Mouse (Mus musculus): ENCODE measurements around the gene Spns1. TPM values are rescaled to one million over a fixed set of nuclear protein-coding genes. Genes with fewer than 3 reads are reported as not detected.
A peak's percentile ranks its signal among the peaks of the same experiment; 100 is the strongest.

The Spns1 gene
- polyA plus RNA-seq, 1 experiment from 2014 or later = 92.6 TPM

DNA sequence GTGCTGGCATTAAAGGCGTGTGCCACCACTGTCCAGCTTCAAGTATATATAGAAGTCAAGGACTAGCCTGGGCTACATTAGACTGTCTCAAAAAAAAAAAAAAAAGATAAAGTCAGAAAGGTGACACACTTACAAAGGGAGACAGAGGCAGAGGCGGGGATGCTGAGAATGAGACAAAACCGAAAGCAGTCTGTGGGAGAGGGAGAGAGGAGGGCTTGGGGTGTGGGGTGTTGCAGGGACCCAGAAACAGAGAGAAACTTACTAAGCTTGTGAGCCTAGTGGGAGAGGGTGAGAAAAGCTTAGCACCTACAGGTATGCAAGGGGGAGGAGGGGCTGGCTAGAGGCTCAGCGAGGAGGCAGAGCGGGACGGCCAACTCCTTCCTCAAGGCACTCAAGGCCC lies 19.4 kb downstream of the Spns1 start:
- H3K9me3 ChIP-seq (replicated peaks; ENCODE audit: control insufficient read depth, low read length, poor library complexity, severe bottlenecking) = no peaks in the 10 kb centered on the region
- H3K27ac ChIP-seq (ENCODE audit: low read length) = no peak overlapping the region
- no peak overlapping the region for H3K4me3 ChIP-seq (ENCODE audit: low read depth, low read length)
- H3K4me2 ChIP-seq (ENCODE audit: low read length) = no peak overlapping the region
- H3K36me3 ChIP-seq (ENCODE audit: control insufficient read depth, insufficient read depth, low read length) = no peaks in the 10 kb centered on the region
- WGBS = 84% methylated on average over 6 of the region's 6 CpGs
- H3K4me1 ChIP-seq (ENCODE audit: control insufficient read depth, insufficient read depth, low read length) = peaks cover 10% of the 10 kb centered on the region
- ATAC-seq = no peak
- H3K27me3 ChIP-seq (ENCODE audit: control insufficient read depth, insufficient read depth, low read depth, low read length) = no peaks in the 10 kb centered on the region
- no peak overlapping the region for H3K9ac ChIP-seq (ENCODE audit: low read depth, low read length)

DNA sequence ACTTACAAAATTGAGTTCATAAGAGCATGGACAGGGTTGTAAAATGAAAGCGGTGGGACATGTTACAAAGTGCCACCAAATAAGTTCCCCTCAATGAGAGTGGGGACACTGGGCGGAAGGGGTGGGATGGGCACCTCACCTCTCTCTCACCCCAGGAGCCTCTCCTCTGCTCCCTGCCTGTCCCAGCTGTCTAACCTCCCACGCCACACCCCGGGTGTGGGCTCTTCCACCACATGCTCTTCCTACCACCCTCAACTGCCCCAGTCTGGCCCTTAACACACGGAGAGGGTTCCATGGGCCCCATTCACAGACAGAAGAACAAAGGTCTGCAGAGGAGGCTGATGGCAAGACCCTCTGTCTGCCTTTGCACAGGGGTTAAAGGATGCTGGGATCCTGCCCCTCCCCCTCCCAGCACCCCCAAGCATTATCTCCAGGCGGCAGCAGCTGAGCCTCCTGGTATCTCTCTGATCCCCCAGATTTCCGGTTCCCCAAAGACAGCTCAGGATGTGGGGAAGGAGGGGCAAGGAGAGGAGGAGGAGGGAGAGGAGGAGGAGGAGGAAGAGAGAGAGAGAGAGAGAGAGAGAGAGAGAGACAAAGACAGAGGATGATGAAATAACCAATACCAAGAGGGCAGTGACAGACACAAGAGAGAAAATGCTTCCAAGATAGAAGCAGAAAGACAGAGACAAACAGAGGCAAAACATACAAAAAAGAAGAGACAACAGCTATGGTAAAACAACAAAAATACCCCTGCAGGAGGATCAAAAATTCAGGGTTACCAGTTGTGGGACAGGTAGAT lies 20.3 kb downstream of the Spns1 start:
- Histone ChIP-seq H3K27ac (ENCODE audit: low read length) (no peak overlapping the region), H3K36me3 (ENCODE audit: control insufficient read depth, insufficient read depth, low read length) (no peaks in the 10 kb centered on the region), H3K4me3 (ENCODE audit: low read depth, low read length) (no peak overlapping the region), H3K27me3 (ENCODE audit: control insufficient read depth, insufficient read depth, low read depth, low read length) (no peaks in the 10 kb centered on the region), H3K4me2 (ENCODE audit: low read length) (no peak overlapping the region), H3K9ac (ENCODE audit: low read depth, low read length) (no peak overlapping the region), H3K9me3 (replicated peaks; ENCODE audit: control insufficient read depth, low read length, poor library complexity, severe bottlenecking) (no peaks in the 10 kb centered on the region), H3K4me1 (ENCODE audit: control insufficient read depth, insufficient read depth, low read length) (peaks cover 10% of the 10 kb centered on the region)
- WGBS = 48% methylated on average over 7 of the region's 7 CpGs
- ATAC-seq = no peak

DNA sequence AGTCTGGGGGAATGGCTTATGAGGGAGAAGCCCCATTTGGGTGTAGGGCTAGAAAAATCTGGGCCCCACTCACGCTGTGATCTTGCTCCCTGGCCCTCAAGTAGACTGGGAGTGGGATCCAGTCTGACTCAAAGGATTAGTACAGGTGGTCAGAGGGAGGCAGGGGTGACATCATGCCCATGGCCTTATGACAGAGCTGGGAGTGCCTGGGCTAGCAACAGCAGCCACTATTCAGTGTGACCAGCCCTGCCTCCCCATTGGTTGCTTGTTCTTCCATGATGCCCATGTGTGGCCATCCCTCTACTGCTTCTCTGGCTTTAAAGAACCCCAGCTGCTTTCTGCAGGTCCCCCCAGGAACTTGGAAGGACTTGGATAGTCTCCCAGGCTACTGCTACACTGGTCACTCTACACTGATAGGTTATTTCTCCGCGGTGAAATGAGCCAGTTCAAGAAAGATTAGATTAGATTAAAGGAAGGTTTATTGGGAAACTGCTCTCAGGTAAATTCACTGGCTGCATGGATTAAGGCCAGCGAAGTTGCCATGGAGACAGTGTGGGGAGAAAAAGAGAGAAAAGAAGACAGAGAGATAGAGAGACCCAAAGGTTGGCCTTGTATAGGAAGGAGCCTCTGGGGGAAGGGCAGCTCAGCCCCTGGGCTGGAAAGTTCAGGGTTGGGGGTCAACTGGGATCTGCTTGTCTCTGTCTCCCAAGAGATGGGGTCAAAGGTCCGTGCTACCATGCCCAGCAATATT lies 21.2 kb downstream of the Spns1 start:
- H3K4me2 ChIP-seq (ENCODE audit: low read length) = no peak overlapping the region
- H3K4me3 ChIP-seq (ENCODE audit: low read depth, low read length) = no peak overlapping the region
- WGBS = 50% methylated on average over 5 of the region's 5 CpGs
- no peaks in the 10 kb centered on the region for H3K9me3 ChIP-seq (replicated peaks; ENCODE audit: control insufficient read depth, low read length, poor library complexity, severe bottlenecking)
- peak overlapping the region; percentile 50 for H3K27ac ChIP-seq (ENCODE audit: low read length)
- H3K27me3 ChIP-seq (ENCODE audit: control insufficient read depth, insufficient read depth, low read depth, low read length) = no peaks in the 10 kb centered on the region
- 0 out of 2 replicates have a peak overlapping the region, but pooled peaks have one; percentile 20 for H3K9ac ChIP-seq (ENCODE audit: low read depth, low read length)
- peak; percentile 54; the same call in 1 of the 2 replicates for ATAC-seq
- no peaks in the 10 kb centered on the region for H3K36me3 ChIP-seq (ENCODE audit: control insufficient read depth, insufficient read depth, low read length)
- peaks cover 10% of the 10 kb centered on the region for H3K4me1 ChIP-seq (ENCODE audit: control insufficient read depth, insufficient read depth, low read length)

DNA sequence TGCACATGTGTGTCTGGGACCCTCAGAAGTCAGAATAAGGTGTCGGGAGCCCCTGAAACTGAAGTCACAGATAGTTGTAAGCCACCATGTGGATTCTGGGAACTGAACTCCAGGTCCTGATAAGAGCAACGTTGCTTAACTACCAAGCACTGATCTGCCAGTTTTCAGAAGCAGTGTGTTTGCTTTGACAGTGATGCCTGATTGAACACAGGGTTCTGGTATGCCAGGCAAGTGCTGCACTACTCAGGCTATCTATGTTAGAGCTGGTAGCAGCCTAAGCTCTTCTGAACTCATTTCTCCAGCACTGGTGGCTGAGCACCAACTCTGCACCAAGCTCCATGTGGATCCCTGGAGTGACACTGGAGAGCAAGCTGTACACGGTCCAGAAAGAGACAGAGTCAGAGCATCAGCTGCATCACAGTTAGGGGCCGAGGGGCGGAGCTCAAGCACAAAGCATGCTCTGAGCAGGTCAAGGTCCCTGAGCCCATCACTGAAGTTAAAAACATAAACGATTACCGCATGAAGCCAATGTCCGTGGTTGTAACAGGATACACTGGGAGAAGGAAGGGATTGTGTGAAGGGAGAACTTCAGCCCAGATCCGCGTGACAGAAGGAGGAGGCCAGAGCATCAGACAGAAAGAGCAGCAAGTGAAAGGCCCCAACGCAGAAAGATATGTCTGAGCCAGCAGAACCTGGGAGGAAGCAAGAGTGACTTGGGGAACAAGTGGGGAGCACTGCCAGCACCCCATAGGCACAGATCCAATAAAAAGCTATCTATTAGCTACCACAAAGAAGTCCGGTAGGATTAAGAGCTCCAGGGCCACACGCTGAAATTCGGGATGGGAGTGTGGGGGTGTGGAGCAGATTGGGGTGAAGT lies 22.3 kb downstream of the Spns1 start:
- H3K27me3 ChIP-seq (ENCODE audit: control insufficient read depth, insufficient read depth, low read depth, low read length) = no peaks in the 10 kb centered on the region
- WGBS = 50% methylated on average over 14 of the region's 14 CpGs
- H3K9me3 ChIP-seq (replicated peaks; ENCODE audit: control insufficient read depth, low read length, poor library complexity, severe bottlenecking) = no peaks in the 10 kb centered on the region
- H3K9ac ChIP-seq (ENCODE audit: low read depth, low read length) = no peak overlapping the region
- no peaks in the 10 kb centered on the region for H3K36me3 ChIP-seq (ENCODE audit: control insufficient read depth, insufficient read depth, low read length)
- no peak for ATAC-seq
- no peak overlapping the region for H3K27ac ChIP-seq (ENCODE audit: low read length)
- no peak overlapping the region for H3K4me3 ChIP-seq (ENCODE audit: low read depth, low read length)
- peaks cover 10% of the 10 kb centered on the region for H3K4me1 ChIP-seq (ENCODE audit: control insufficient read depth, insufficient read depth, low read length)
- no peak overlapping the region for H3K4me2 ChIP-seq (ENCODE audit: low read length)

DNA sequence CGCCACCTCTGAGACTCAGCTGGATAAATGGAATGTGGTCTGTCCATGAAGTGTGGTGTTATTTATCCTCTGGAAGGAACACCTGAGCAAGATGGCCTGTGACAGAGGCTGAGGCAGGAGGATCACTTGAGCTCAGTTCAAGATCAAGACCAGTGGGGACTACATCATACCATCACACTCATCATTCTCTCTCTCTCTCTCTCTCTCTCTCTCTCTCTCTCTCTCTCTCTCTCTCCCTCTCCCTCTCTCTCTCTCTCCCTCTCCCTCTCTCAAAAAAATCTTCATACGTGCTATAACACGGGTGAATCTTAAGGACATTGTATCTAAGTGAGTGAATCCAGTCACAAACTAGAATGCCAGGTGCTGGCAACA lies 23.3 kb downstream of the Spns1 start:
- Histone ChIP-seq H3K4me2 (ENCODE audit: low read length) (no peak overlapping the region), H3K9ac (ENCODE audit: low read depth, low read length) (no peak overlapping the region), H3K27ac (ENCODE audit: low read length) (no peak overlapping the region), H3K4me3 (ENCODE audit: low read depth, low read length) (no peak overlapping the region), H3K9me3 (replicated peaks; ENCODE audit: control insufficient read depth, low read length, poor library complexity, severe bottlenecking) (no peaks in the 10 kb centered on the region), H3K4me1 (ENCODE audit: control insufficient read depth, insufficient read depth, low read length) (peaks cover 10% of the 10 kb centered on the region), H3K36me3 (ENCODE audit: control insufficient read depth, insufficient read depth, low read length) (no peaks in the 10 kb centered on the region), H3K27me3 (ENCODE audit: control insufficient read depth, insufficient read depth, low read depth, low read length) (no peaks in the 10 kb centered on the region)
- ATAC-seq = no peak
- 81% methylated on average over 3 of the region's 3 CpGs for WGBS

DNA sequence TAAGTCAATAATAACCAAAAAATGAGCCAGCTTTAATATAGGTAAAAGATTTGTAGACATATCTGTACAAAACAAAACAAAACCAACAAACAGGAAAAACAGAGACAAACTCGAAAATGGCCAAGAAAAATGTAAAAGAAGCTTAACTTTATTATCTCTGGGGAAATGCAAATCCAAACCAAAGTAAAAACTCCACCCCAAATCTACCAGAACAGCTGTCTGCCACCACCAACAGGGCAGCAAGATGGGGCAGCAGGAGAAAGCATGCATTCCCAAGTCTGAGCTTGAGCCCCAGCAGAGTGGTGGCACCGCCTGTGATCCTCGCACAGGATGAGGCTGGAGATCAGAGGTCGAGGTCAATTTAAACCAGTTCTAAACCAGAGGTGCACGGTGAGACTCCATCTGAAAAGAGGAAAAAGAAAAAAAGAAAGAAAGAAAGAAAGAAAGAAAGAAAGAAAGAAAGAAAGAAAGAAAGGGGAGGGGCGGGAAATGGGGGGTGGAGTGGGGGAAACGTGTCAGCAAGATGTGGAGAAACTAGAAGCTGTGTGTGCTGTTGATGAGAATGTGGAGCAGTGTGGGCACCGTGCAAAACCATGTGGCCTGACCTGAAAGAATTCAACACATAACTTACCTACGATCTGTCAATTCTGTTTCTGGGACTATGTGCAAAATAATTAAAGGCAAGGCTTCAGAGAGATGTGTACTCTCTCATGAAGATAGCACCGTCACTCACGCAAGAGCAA lies 23.8 kb downstream of the Spns1 start:
- no peak overlapping the region for H3K4me2 ChIP-seq (ENCODE audit: low read length)
- H3K9ac ChIP-seq (ENCODE audit: low read depth, low read length) = no peak overlapping the region
- no peaks in the 10 kb centered on the region for H3K36me3 ChIP-seq (ENCODE audit: control insufficient read depth, insufficient read depth, low read length)
- 69% methylated on average over 11 of the region's 11 CpGs for WGBS
- no peak overlapping the region for H3K27ac ChIP-seq (ENCODE audit: low read length)
- peaks cover 10% of the 10 kb centered on the region for H3K4me1 ChIP-seq (ENCODE audit: control insufficient read depth, insufficient read depth, low read length)
- no peaks in the 10 kb centered on the region for H3K27me3 ChIP-seq (ENCODE audit: control insufficient read depth, insufficient read depth, low read depth, low read length)
- no peak for ATAC-seq
- no peaks in the 10 kb centered on the region for H3K9me3 ChIP-seq (replicated peaks; ENCODE audit: control insufficient read depth, low read length, poor library complexity, severe bottlenecking)
- no peak overlapping the region for H3K4me3 ChIP-seq (ENCODE audit: low read depth, low read length)

DNA sequence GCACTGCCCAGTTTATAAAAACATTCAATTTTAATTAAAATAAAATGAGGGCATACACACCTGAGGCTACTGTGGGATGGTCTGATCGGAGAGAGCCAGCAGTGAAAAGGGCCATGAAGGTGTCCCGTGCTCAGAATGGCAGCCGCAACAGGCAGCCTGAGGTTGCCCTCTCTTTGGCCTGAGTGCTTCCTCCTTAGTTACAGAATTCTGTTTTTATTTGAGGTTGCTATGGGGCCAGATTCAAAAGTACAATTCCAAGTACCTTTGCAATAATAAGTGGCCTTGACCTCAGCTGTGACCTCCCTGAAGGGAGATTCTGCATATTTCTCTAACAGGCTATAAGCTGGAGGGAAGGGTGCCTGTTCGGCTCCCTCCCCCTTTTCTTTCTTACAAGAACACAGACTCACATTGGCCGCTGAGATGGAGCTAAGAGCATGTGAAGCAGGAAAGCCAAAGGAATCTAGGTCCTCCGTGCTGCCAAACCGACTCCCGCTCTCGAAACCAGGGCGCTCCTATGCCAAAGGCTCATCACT lies 25.8 kb downstream of the Spns1 start:
- 41% methylated on average over 10 of the region's 10 CpGs for WGBS
- peak overlapping the region; percentile 72 for H3K27ac ChIP-seq (ENCODE audit: low read length)
- H3K4me2 ChIP-seq (ENCODE audit: low read length) = peak overlapping the region; percentile 49
- H3K36me3 ChIP-seq (ENCODE audit: control insufficient read depth, insufficient read depth, low read length) = no peaks in the 10 kb centered on the region
- H3K4me3 ChIP-seq (ENCODE audit: low read depth, low read length) = peak overlapping the region; percentile 28
- peaks cover 7% of the 10 kb centered on the region for H3K4me1 ChIP-seq (ENCODE audit: control insufficient read depth, insufficient read depth, low read length)
- H3K9me3 ChIP-seq (replicated peaks; ENCODE audit: control insufficient read depth, low read length, poor library complexity, severe bottlenecking) = no peaks in the 10 kb centered on the region
- H3K27me3 ChIP-seq (ENCODE audit: control insufficient read depth, insufficient read depth, low read depth, low read length) = no peaks in the 10 kb centered on the region
- H3K9ac ChIP-seq (ENCODE audit: low read depth, low read length) = no peak overlapping the region
- ATAC-seq = 0 out of 2 replicates have a peak, but pooled peaks have one; percentile 25

DNA sequence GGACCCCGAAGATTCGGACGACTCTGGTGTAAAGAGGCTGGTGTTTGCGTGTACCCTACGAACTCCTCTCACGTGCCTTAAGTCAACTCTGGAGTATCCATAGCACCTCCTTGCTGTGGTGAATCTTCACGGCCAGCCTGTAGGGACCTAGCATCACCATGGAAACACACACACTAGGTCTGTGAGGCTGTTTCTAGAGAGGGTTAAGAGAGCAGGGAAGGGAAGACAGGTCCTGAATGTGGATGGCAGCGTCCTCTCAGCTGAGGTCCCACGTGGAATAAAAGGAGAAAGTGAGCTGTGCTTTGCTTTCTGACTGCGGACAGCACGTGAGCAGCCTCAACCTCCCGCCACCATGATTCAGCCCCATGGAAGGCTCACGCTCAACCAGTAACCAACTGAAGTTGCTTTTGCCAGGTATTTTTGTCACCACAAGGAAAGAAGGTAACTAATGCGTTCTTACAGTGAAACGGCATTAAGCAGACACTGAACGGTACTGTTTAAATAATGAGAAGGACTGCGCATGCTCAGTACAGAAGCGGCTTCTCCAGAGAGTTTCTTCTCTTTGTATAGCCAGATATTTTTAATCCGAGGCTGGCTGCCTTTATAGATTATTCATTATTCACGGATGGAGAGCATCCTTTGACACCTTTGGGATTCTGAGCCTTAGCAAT lies 26.4 kb downstream of the Spns1 start:
- peaks cover 2% of the 10 kb centered on the region for H3K4me1 ChIP-seq (ENCODE audit: control insufficient read depth, insufficient read depth, low read length)
- 49% methylated on average over 20 of the region's 20 CpGs for WGBS
- peak overlapping the region; percentile 49 for H3K4me2 ChIP-seq (ENCODE audit: low read length)
- peak overlapping the region; percentile 72 for H3K27ac ChIP-seq (ENCODE audit: low read length)
- no peaks in the 10 kb centered on the region for H3K27me3 ChIP-seq (ENCODE audit: control insufficient read depth, insufficient read depth, low read depth, low read length)
- peak overlapping the region; percentile 28 for H3K4me3 ChIP-seq (ENCODE audit: low read depth, low read length)
- H3K9ac ChIP-seq (ENCODE audit: low read depth, low read length) = no peak overlapping the region
- H3K9me3 ChIP-seq (replicated peaks; ENCODE audit: control insufficient read depth, low read length, poor library complexity, severe bottlenecking) = no peaks in the 10 kb centered on the region
- no peaks in the 10 kb centered on the region for H3K36me3 ChIP-seq (ENCODE audit: control insufficient read depth, insufficient read depth, low read length)
- ATAC-seq = peak; percentile 73; the same call in 1 of the 2 replicates
